In genomic region chr17:65958366-65958765, GRCm38 (mm10) we compare ENCODE assay signal across 15 mouse cellular contexts. TPM values are rescaled to one million over a fixed set of nuclear protein-coding genes. Genes with fewer than 3 reads are reported as not detected.
DNase-seq lines count a peak whose midpoint lies in the region.
"Had no signal": no experiment of that assay in that cellular context is flagged by ENCODE, and none has a peak within 500 bp of the region (broad histone marks: within the 10 kb centered on the region; RNA-seq: fewer than 3 reads in every experiment).

No protein-coding gene starts in this region.

- DNase-seq in adrenal gland, adult 2 months = peak; percentile 38
- DNase-seq in adrenal gland, postnatal 25 days = no peak
- peak; percentile 59 for DNase-seq in cerebellum, adult 9-11 months
- DNase-seq in cerebellum, adult 8-10 months = no peak
- DNase-seq in heart, adult 18-20 months = peak; percentile 29 to 46
- no peak for DNase-seq in heart, postnatal 25 days (ENCODE audit: low spot score)
- DNase-seq in MN1 (ENCODE audit: low spot score) = peak; percentile 36
- DNase-seq in layer of hippocampus, postnatal 25 days (ENCODE audit: extremely low spot score in 1 of 2, low spot score in 1 of 2) = no peak
- DNase-seq: adrenal gland, postnatal 10 days; B cell, adult 2 months; cerebellum, adult 11-12 months; gastrocnemius, postnatal 10 days; heart, postnatal 4 days; kidney, adult 11 months; kidney, adult 9 months had no signal

- intact Hi-C loops in heart, postnatal 25 days (cut with DNase I) = no loop called here

RNA-seq across cellular contexts. Expression of gene Twsg1, which starts 7.3 kb away (rescaled TPM):
- 100 to 1,000 TPM in 1 of 2 experiments, 10 to 100 TPM in 1; 81.8 to 102 TPM for total RNA-seq in adrenal gland, adult 2 months (2021)
- polyA plus RNA-seq in adrenal gland, adult 2 months (2012; rRNA removed) = 49.8 and 53.9 TPM in 2 replicates
- 93.9 and 106 TPM in 2 replicates for total RNA-seq in adrenal gland, postnatal 25 days (2021)
- total RNA-seq in heart, adult 18-20 months (2021) = 10 to 100 TPM; 74.0 to 76.9 TPM
- total RNA-seq in heart, postnatal 25 days (2021) = 10 to 100 TPM; 72.8 to 76.8 TPM
- 10 to 100 TPM; 29.3 to 30.0 TPM for total RNA-seq in layer of hippocampus, postnatal 25 days (2021)

Comparison
In these comparisons a context has a peak if more than half of its experiments do, and no peak if none do; other contexts are left out.
1. DNase-seq: peak in adrenal gland, adult 2 months (single experiment), cerebellum, adult 9-11 months (single experiment), heart, adult 18-20 months (2 of 2) and MN1 (single experiment); none in adrenal gland, postnatal 25 days (single experiment), cerebellum, adult 8-10 months (single experiment), heart, postnatal 25 days (single experiment) and layer of hippocampus, postnatal 25 days (0 of 2).